Mouse (Mus musculus) thymus, adult 18-20 months (tissue): ENCODE measurements around the gene Wdr44.

ENCODE experiments used
- DNase-seq, 2 experiments: peaks; one replicate each; pipeline ENCODE4 v3.0.0; 2022; ENCODE audit warnings: mixed read lengths in 2 of 2

Wdr44 gene

GRCm38 (mm10) chrX:23840921-23841320, 148.1 kb downstream of the Wdr44 start:
- DNase-seq = no peak
